Mouse (Mus musculus) neutrophil, adult 83 days (primary cell): ENCODE data around the gene Otulinl. TPM values are rescaled to one million over a fixed set of nuclear protein-coding genes. Genes with fewer than 3 reads are reported as not detected.

Source experiments
- total RNA-seq, 2 experiments: library from RNA; stranded (reverse); gene quantifications; one replicate each; pipeline ENCODE4 v1.2.4; 2023

Otulinl gene
- total RNA-seq, result 10 to 100 TPM; 49.2 to 63.1 TPM

GRCm38 (mm10) chr15:27681419-27682187 is at the start of gene Otulinl:
Gene Otulinl (minus strand): TSS chr15:27681579.

GRCm38 (mm10) chr15:27630601-27631383 is 50.6 kb downstream of the Otulinl start, which contains the start of gene Otulin:
Gene Otulin (minus strand): TSS chr15:27630693.

Other genes starting within 250 kb of the Otulinl start
- gene Ank, start 214.9 kb downstream of the Otulinl start, total RNA-seq, result 10 to 100 TPM; 14.2 to 20.2 TPM
- 10 to 100 TPM; 26.4 to 32.0 TPM for gene Otulin, start 50.9 kb downstream of the Otulinl start, total RNA-seq